Mouse (Mus musculus) granulocyte monocyte progenitor cell, adult 5-6 weeks (primary cell): ENCODE results near the gene Gmfb. TPM values are rescaled to one million over a fixed set of nuclear protein-coding genes. Genes with fewer than 3 reads are reported as not detected.
A peak's percentile ranks its signal among the peaks of the same experiment; 100 is the strongest.

Source experiments
- ATAC-seq: replicated peaks from 2 replicates; pipeline ENCODE4 v1.8.0; 2016; ENCODE audit warnings: mild to moderate bottlenecking, moderate TSS enrichment, inconsistent platforms; ENCODE audit not compliant: poor library complexity, severe bottlenecking
- total RNA-seq, 2 experiments: library from RNA; stranded (forward) in 1 of 2; stranded (reverse) in 1 of 2; fragments of 200-712, 200-1000 nt in 1 of 2; fragments of >200 nt in 1 of 2; fragmentation: Nextera tagmentation in 1 of 2; gene quantifications; 2 replicates each; pipeline ENCODE4 v1.2.3; 2014 to 2017

Gene Gmfb
- total RNA-seq, 2 experiments from 2014 or later: 56.9 to 77.5 TPM

- ATAC-seq: no peak
Measured at GRCm38 (mm10) chr14:46803791-46804190, 18.3 kb downstream of the Gmfb start.

- no peak for ATAC-seq
Measured at GRCm38 (mm10) chr14:46803259-46803658, 18.8 kb downstream of the Gmfb start.

- no peak for ATAC-seq
Measured at GRCm38 (mm10) chr14:46800684-46801345, 21.2 kb downstream of the Gmfb start.

GRCm38 (mm10) chr14:46794157-46794556, 27.9 kb downstream of the Gmfb start:
- 0 out of 2 replicates have a peak, but pooled peaks have one; percentile 30 for ATAC-seq

GRCm38 (mm10) chr14:46790723-46791122, 31.3 kb downstream of the Gmfb start:
- ATAC-seq: no peak

- ATAC-seq: peak; percentile 58
Measured at GRCm38 (mm10) chr14:46790303-46790702, 31.7 kb downstream of the Gmfb start.

GRCm38 (mm10) chr14:46788505-46788901, 33.5 kb downstream of the Gmfb start:
- ATAC-seq: no peak

- ATAC-seq: peak; percentile 92
Measured at GRCm38 (mm10) chr14:46787787-46788504, 34.1 kb downstream of the Gmfb start, which contains the start of gene Cnih1. TSS of gene Cnih1 (minus strand) at chr14:46788411.

- ATAC-seq: no peak
Measured at GRCm38 (mm10) chr14:46787454-46787786, 34.6 kb downstream of the Gmfb start.

- no peak for ATAC-seq
Measured at GRCm38 (mm10) chr14:46785247-46785646, 36.8 kb downstream of the Gmfb start.

- no peak for ATAC-seq
Measured at GRCm38 (mm10) chr14:46783327-46783926, 38.6 kb downstream of the Gmfb start.

- ATAC-seq: no peak
Measured at GRCm38 (mm10) chr14:46782187-46782828, 39.7 kb downstream of the Gmfb start.

- no peak for ATAC-seq
Measured at GRCm38 (mm10) chr14:46781086-46781485, 41.0 kb downstream of the Gmfb start.

- peak; percentile 50 for ATAC-seq
Measured at GRCm38 (mm10) chr14:46779217-46779616, 42.8 kb downstream of the Gmfb start.

GRCm38 (mm10) chr14:46778756-46779155, 43.3 kb downstream of the Gmfb start:
- no peak for ATAC-seq

- ATAC-seq: 0 out of 2 replicates have a peak, but pooled peaks have one; percentile 33
Measured at GRCm38 (mm10) chr14:46770036-46770435, 52.0 kb downstream of the Gmfb start.

- no peak for ATAC-seq
Measured at GRCm38 (mm10) chr14:46767116-46767515, 54.9 kb downstream of the Gmfb start.

GRCm38 (mm10) chr14:46761186-46761585, 60.9 kb downstream of the Gmfb start:
- peak; percentile 33 for ATAC-seq

GRCm38 (mm10) chr14:46760355-46761029, 61.5 kb downstream of the Gmfb start, which contains the start of gene Cdkn3:
TSS of gene Cdkn3 (plus strand) at chr14:46760541.
- peak; percentile 98 for ATAC-seq

- peak; percentile 1; the same call in 1 of the 2 replicates for ATAC-seq
Measured at GRCm38 (mm10) chr14:46759970-46760354, 62.1 kb downstream of the Gmfb start.
